Mouse (Mus musculus) myocyte (in vitro differentiated cells): ENCODE measurements at regions not wholly inside any gene's neighbourhood (a gene's known extent, or its start where the extent isn't known, plus 50 kb on each side); places are given as distances from the start of the nearest gene placed in this dataset.

Experiments
- E2F4 ChIP-seq: IDR thresholded peaks from one replicate; pipeline ENCODE4 v1.6.1; 2011; ENCODE audit warnings: mild to moderate bottlenecking, control low read depth, moderate library complexity; ENCODE audit not compliant: insufficient read depth
- POLR2A ChIP-seq: IDR thresholded peaks from one replicate; pipeline ENCODE4 v1.6.1; 2011; ENCODE audit warnings: low read depth, mild to moderate bottlenecking, control low read depth, moderate library complexity; ENCODE audit not compliant: insufficient read length

DNA sequence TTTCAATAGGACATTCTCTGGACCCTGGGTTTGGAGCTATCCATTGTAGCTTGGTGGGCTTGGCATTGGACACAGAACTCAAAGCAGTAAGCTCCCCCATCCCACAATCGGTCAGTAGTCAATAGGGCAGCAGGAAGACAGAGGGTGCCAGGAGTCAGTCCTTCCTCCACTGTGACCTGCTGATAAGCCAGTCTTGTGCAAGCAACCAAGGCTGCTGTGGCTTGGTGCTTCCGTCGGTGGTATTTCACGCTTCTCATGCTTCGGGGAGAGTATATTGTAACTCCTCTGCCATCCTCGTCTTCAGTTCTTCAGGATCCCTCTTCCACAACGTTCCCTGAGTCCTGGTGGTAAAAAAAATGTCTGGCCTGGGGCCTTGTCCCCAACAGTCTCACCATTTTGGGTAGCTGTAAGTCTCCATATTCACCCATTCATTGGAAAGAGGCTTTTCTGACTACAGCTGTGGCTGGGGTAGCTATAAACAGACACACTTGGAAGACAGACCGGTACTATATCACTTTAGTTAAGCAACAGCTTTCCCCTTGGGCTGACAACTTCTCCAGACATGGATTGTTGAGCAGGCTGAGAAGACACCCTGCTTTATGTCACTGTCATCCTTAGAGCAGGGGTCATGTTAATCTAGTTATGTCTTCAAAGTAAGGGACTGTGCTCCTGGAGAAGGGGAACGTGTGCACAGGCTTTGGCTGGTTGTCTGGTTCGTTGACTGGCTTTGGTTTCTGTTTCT lies 184.9 kb upstream of the Ccdc122 start:
- TF ChIP-seq POLR2A (no peak), E2F4 (no peak)
